Mouse (Mus musculus) forebrain, embryonic 12.5 days (tissue): ENCODE data around the gene Arfgap2. TPM values are rescaled to one million over a fixed set of nuclear protein-coding genes. Genes with fewer than 3 reads are reported as not detected.
A peak's percentile ranks its signal among the peaks of the same experiment; 100 is the strongest.

ENCODE experiments used
- ATAC-seq: fragments of 200-750 bp; cut with Nextera tagmentation; 2 replicates; pipeline ENCODE4 v1.8.0; 2017; ENCODE audit warnings: moderate TSS enrichment; ENCODE audit not compliant: low FRiP score
- H3K27ac ChIP-seq: fragments of 300-500 bp; sonication (generic); 2 replicates; pipeline ENCODE4 v1.5.1; 2016; ENCODE audit warnings: mild to moderate bottlenecking
- H3K27me3 ChIP-seq: fragments of 300-500 bp; sonication (generic); 2 replicates; pipeline ENCODE4 v1.6.1; 2016; ENCODE audit warnings: mild to moderate bottlenecking
- H3K36me3 ChIP-seq: fragments of 300-500 bp; sonication (generic); replicated peaks from 2 replicates; pipeline ENCODE4 v1.6.1; 2016; ENCODE audit warnings: mild to moderate bottlenecking
- H3K4me1 ChIP-seq: fragments of 300-500 bp; sonication (generic); 2 replicates; pipeline ENCODE4 v1.6.1; 2016
- H3K4me2 ChIP-seq: fragments of 300-500 bp; sonication (generic); 2 replicates; pipeline ENCODE4 v1.6.1; 2016; ENCODE audit warnings: mild to moderate bottlenecking, moderate library complexity
- H3K4me3 ChIP-seq: fragments of 300-500 bp; sonication (generic); replicated peaks from 2 replicates; pipeline ENCODE4 v1.5.1; 2016; ENCODE audit warnings: mild to moderate bottlenecking
- H3K9ac ChIP-seq: fragments of 300-500 bp; sonication (generic); 2 replicates; pipeline ENCODE4 v1.6.1; 2016; ENCODE audit warnings: mild to moderate bottlenecking
- H3K9me3 ChIP-seq: fragments of 300-500 bp; sonication (generic); 2 replicates; pipeline ENCODE4 v1.6.1; 2016
- WGBS: fragments of 180-500 bp; shearing (Covaris S2); methylation state at CpG from one replicate; pipeline ENCODE4 v1.1.7; 2016; 5-methylcytosine and 5-hydroxymethylcytosine counted together
- polyA plus RNA-seq: library from polyadenylated mRNA; unstranded; fragments of >200 nt; fragmentation: Nextera tagmentation; extraction: Ambion mirVana; gene quantifications from 2 replicates; pipeline ENCODE4 v1.2.1, GENCODE M21; 2016

The Arfgap2 gene
- polyA plus RNA-seq, 1 experiment from 2014 or later, result 93.2 TPM

DNA sequence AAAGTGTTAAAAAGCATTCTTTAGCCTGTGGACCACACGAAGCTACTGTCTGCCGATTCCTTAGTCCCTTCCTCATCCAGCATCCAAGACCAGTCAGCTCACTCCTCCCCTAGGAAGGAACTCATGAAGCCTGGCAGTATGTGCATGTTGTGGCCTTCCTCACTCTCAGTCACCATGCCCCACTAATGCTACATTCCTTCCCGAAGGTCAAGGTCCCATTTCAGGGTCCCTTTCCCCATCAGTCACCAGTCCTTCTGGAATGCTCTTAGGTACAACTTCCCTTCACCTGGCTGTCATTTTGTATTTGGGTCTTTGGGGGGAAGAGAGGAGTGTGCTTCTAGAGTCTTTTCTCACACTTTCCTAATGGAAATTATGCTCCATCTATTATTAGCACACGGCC lies 12.8 kb upstream of the Arfgap2 start:
- peaks cover 44% of the 10 kb centered on the region for H3K27me3 ChIP-seq
- ATAC-seq, result no peak
- no peak overlapping the region for H3K9ac ChIP-seq
- 76% methylated on average over 4 of the region's 4 CpGs for WGBS
- H3K4me2 ChIP-seq, result no peak overlapping the region
- peaks cover 22% of the 10 kb centered on the region for H3K4me1 ChIP-seq
- no peak overlapping the region for H3K4me3 ChIP-seq
- no peak overlapping the region for H3K27ac ChIP-seq
- no peaks in the 10 kb centered on the region for H3K9me3 ChIP-seq
- H3K36me3 ChIP-seq, result no peaks in the 10 kb centered on the region

DNA sequence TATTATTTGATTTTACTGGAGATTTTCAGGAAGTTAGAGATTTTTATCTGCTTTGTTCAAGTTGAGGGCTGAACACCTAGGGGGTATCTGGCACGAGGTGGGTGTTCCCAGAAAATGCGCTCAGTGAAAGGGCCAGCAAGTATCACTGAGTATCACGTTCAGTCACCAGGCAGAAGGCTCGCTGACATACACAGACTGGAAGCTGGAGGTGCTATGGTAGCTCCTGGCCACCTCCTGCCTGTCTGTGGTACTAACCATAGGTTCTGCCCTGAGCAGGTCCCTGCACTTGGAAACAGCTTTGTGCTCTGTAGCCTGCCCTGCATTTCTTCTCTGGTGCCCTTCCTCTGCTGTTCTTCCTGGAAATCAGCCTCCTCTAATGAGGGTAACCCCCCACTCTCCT lies 12.3 kb upstream of the Arfgap2 start:
- 64% methylated on average over 4 of the region's 4 CpGs for WGBS
- H3K27me3 ChIP-seq, result peaks cover 44% of the 10 kb centered on the region
- H3K4me2 ChIP-seq, result no peak overlapping the region
- H3K36me3 ChIP-seq, result no peaks in the 10 kb centered on the region
- H3K9ac ChIP-seq, result no peak overlapping the region
- no peak overlapping the region for H3K27ac ChIP-seq
- no peak for ATAC-seq
- no peaks in the 10 kb centered on the region for H3K9me3 ChIP-seq
- no peak overlapping the region for H3K4me3 ChIP-seq
- peaks cover 27% of the 10 kb centered on the region for H3K4me1 ChIP-seq

DNA sequence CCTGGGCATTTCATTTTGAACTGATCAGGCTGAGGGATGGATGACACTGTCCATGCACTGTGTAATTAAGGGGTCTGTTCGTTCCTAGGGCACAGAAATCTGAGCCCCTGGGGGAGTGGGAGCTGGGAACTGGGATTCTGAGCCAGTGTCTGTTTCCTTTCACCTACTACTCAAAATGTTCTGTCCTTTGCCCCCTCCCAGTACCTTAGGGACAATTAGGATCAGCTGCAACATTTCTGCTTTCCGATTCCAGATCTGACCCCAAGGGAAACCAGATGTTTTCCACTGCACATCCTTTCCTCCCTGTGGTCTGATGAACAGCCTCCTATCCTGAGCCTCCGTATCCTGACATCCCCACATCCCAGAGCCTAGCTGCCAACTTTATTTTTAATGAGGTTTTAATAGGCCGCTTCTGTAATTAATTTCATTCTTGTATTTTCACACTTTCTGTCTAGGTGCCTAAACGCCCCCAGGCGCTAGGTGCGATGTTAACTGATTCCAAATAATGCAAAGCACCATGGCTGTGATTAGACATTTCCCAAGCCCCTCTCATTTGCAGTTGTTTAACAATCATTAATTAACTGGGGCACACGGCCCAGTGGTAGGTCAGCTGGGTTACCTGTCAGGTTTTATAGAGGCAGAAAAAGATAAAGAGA lies 9.9 kb upstream of the Arfgap2 start:
- 23% methylated on average over 8 of the region's 8 CpGs for WGBS
- Histone ChIP-seq H3K9ac (no peak overlapping the region), H3K36me3 (no peaks in the 10 kb centered on the region), H3K27ac (no peak overlapping the region), H3K4me1 (peaks cover 37% of the 10 kb centered on the region), H3K4me2 (peak overlapping the region; percentile 95), H3K9me3 (no peaks in the 10 kb centered on the region), H3K4me3 (no peak overlapping the region), H3K27me3 (peaks cover 48% of the 10 kb centered on the region)
- ATAC-seq, result no peak

DNA sequence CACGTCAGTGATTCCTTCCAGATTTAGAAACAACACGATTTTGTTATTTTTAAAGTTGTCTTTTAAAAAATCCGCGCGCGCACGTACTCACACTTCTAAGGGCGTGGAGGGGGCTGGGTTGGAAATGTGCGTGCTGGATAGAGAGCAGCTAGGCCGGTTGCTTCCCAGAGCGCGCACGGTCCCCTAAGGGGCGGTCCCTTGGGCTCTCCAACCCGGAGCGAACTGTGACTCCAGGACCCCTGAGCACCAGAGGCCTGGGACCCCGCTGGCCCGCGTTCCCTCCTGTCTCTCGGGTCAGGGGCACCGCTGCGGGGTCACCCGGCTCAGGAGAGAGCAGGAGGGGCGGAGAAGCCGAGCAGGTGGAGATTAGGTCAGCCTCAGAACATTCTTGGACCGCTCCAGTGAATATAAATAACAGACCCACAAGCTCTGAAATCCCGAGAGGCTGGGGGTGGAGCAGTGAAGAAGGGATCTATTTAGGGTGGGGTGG lies 9.1 kb upstream of the Arfgap2 start, which contains the start of gene Pacsin3:
Gene Pacsin3 (plus strand): TSS at position 294 of the 490 bp plus-strand sequence.
- peak within 1 kb of the TSS; percentile 63 for H3K4me3 ChIP-seq
- peak within 1 kb of the TSS; percentile 70 for H3K9ac ChIP-seq
- WGBS, result under 1% methylated on average over 27 of the region's 27 CpGs
- H3K4me1 ChIP-seq, result peaks cover 37% of the 10 kb centered on the region
- peak within 1 kb of the TSS; percentile 61; the same call in 1 of the 2 replicates for H3K27ac ChIP-seq
- peak; percentile 36 for ATAC-seq
- no peaks in the 10 kb centered on the region for H3K9me3 ChIP-seq
- H3K36me3 ChIP-seq, result peaks cover 6% of the 10 kb centered on the region; the same call in 1 of the 2 replicates
- peaks cover 48% of the 10 kb centered on the region for H3K27me3 ChIP-seq
- peak within 1 kb of the TSS; percentile 95 for H3K4me2 ChIP-seq

DNA sequence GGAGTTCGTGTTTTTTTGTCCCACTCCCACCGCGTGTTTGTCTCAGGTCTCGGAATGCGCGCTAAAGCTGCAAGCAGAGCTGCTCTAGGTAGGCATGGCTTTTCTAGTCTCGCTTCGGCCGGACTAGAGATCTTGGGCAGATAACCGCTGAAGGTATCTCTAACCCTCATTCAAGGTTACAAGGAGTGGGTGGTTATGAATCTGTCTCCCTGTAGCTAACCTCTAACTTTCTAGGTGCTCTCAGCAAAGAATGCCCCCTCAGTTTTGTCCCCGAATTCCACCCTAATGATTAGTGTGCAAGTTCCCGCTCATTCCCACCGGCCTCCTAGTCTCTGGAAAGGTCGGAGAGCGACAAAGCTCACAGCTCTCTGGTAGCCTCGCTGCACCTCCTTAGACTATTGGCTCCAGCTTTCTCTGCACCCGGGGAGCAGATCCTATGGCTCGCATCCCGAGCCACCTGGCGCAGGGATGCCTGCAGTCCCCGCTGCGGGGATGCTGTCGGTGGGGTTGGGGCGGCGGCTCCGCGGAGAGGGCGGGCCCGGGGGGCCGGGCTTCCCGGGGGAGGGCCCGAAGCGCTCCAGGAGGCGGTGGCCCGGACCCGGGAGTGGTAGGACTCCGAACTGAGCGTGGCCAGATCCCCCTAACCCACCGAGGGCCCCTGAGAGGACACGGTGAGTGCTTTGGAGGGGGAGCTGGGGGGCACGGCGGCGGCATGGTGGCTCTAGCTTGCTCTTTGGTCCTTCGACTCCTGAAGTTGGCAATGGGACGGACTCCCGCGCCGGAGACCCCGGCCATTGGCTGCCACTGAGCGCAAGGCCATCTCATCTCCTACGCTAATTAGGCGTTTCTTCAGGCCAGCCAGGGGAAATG lies 8.3 kb upstream of the Arfgap2 start:
- ATAC-seq, result peak; percentile 72

DNA sequence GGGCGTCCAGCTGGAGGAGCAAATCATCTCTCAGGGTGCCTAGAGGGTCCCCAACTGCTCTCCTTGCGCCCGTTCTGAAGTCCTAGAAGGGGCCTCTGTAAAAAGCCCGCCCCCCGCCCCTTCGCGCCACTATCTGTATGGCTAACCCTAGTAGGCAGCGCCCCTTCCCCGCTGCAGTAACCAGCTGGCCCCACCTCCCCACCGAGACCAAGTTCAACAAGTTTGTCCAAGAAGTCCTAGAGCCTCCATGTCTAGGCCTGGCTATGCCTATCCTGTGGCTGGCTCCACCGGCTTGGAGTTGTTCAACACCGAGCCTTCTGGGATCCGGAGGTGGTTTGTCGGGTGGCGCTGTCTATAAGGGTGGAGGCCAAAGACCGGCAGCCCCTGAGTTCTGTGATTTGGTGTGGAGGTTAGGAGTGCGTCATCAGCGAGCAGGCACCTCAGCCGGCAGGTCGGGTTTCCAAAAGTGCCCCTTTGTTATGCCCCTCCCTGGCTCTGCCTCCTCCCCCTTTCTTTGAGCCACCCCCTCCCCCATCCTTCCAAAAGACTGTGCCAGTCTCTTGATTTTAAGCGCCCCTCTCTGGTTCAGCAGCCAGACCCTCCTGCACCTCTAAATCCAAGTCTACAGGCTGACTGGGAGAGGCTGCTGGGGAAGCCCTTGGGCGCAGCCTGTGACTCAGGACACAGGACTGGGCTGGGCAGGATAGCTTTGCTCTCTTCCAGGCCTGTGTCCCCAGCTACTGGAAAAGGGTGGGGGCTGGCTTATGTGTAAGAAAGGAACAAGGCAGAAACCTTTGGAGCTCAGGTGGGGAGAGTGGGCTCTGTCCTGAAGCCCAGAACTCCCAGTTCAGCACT lies 7.4 kb upstream of the Arfgap2 start:
- Histone ChIP-seq H3K4me2 (peak overlapping the region; percentile 95), H3K27ac (peak overlapping the region; percentile 61), H3K9me3 (no peaks in the 10 kb centered on the region), H3K36me3 (peaks cover 17% of the 10 kb centered on the region), H3K4me1 (peaks cover 37% of the 10 kb centered on the region), H3K4me3 (peak overlapping the region; percentile 63), H3K27me3 (peaks cover 40% of the 10 kb centered on the region), H3K9ac (peak overlapping the region; percentile 70)
- peak; percentile 50 for ATAC-seq
- WGBS, result under 1% methylated on average over 22 of the region's 22 CpGs

More for the DNA sequence above, 8.3 kb upstream of the Arfgap2 start:
- Histone ChIP-seq H3K9me3 (no peaks in the 10 kb centered on the region), H3K27me3 (peaks cover 48% of the 10 kb centered on the region), H3K36me3 (peaks cover 14% of the 10 kb centered on the region), H3K27ac (peak overlapping the region; percentile 61; the same call in 1 of the 2 replicates), H3K9ac (peak overlapping the region; percentile 70), H3K4me2 (peak overlapping the region; percentile 95), H3K4me3 (peak overlapping the region; percentile 63), H3K4me1 (peaks cover 37% of the 10 kb centered on the region)
- under 1% methylated on average over 52 of the region's 52 CpGs for WGBS

DNA sequence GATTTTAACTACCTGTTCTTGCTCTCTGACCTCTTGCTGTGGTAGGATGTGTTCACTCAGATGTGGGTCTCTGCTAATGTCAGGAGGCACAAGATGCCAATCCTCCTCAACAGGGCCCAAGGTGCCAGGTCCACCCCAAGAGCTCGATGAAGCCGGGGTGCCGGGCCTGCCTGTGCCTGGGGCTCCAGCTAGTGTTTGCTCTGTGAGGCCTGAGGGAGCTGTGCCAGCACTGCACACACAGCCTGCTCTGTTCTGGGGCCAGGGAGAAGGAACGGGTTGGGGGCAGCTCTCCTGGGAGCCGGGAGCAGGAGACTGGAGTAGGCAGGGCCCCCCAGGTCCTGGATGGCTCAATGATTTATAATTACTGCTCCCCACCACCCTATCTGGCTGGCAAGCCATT lies 6.7 kb upstream of the Arfgap2 start:
- peak overlapping the region; percentile 63 for H3K4me3 ChIP-seq
- H3K4me2 ChIP-seq, result peak overlapping the region; percentile 95
- no peak for ATAC-seq
- peaks cover 37% of the 10 kb centered on the region for H3K4me1 ChIP-seq
- 0 out of 2 replicates have a peak overlapping the region, but pooled peaks have one; percentile 61 for H3K27ac ChIP-seq
- no peaks in the 10 kb centered on the region for H3K9me3 ChIP-seq
- H3K9ac ChIP-seq, result peak overlapping the region; percentile 70; the same call in 1 of the 2 replicates
- peaks cover 24% of the 10 kb centered on the region for H3K36me3 ChIP-seq
- WGBS, result 67% methylated on average over 5 of the region's 5 CpGs
- peaks cover 36% of the 10 kb centered on the region for H3K27me3 ChIP-seq

DNA sequence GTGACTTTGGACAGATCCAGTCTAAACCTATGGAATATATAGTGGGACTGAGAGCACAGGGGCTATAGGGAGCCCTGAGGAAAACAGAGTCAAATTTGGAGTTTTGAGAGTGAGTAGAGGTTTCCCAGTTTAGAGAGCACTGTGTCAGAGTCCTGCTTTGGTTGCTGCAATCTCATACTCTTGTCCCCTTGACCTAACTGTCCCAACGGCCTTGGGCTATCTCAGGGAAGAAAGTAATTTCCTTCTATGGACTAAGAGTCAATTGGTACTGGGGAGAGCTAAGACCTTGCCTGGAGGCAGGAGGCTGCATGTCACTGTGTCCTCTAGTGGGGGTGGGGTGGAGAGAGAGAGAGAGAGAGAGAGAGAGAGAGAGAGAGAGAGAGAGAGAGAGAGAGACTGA lies 5.9 kb upstream of the Arfgap2 start:
- Histone ChIP-seq H3K9me3 (no peaks in the 10 kb centered on the region), H3K4me3 (no peak overlapping the region), H3K36me3 (peaks cover 26% of the 10 kb centered on the region), H3K4me2 (no peak overlapping the region), H3K27me3 (peaks cover 30% of the 10 kb centered on the region), H3K4me1 (peaks cover 37% of the 10 kb centered on the region), H3K9ac (no peak overlapping the region), H3K27ac (no peak overlapping the region)
- 70% methylated on average over 1 of the region's 1 CpGs for WGBS
- no peak for ATAC-seq

DNA sequence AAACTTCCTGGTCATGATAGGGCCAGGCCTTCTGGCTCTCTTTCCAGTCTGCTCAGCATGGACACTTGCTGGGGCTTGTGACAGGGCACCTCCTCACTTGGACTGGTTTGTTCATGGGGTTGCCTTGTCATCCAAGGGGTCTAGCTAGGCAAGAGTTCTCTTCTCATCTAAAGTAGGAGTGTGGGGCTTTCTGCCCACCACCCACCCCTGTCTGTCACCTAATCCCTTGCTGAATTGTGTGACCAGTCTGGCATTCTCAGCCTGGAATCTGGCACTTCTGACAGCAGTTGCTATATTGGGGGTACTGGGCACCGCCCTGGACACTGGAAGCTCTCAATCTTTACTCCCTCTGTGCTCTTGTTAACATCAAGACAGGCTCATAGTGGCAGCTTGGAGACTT lies 5.3 kb upstream of the Arfgap2 start:
- peaks cover 42% of the 10 kb centered on the region for H3K4me1 ChIP-seq
- 91% methylated on average over 1 of the region's 1 CpGs for WGBS

DNA sequence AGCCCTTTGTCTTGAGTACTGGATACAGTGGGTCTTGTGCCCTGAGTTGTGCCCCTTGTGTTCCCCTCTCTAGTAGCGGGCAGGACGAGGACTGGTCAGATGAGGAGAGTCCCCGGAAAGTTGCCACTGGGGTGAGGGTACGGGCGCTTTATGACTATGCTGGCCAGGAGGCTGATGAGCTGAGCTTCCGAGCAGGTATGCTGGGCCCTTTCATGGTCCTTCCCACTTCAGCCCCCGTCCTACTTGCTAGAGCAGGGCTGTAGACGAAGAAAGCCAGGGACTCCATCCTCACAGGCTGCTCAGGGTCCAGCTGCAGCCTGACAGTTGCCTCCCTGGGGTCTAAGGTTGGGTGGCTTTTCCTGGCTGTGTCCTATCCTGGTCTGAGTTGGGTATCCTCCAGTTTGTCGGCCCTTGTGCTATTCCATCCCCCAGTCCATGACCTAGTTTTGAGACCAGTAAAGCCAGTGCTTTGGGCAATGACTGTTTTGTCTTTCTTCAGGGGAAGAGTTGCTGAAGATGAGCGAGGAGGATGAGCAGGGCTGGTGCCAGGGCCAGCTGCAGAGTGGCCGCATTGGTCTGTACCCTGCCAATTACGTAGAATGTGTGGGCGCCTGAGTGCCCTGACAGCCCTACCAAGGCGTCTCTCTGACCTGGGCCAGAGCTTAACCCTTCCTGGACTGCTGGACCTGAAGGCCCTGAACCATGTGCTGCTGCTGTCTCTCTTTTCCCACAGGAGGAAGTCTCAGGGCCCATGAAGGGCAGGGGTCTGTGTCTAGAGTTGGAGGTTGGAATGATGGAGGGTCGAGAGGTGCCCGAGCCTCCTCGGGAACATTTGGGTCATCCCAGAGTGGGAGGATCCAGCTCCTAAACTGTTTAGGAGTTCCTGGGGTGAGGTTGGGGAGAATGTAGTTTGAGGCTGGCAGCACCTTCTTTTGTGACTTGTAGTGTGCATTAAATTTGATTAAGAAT lies 798 bp upstream of the Arfgap2 start:
- peak overlapping the region; percentile 82 for H3K4me3 ChIP-seq
- no peaks in the 10 kb centered on the region for H3K9me3 ChIP-seq
- ATAC-seq, result peak; percentile 2; the same call in 1 of the 2 replicates
- H3K36me3 ChIP-seq, result peaks cover 50% of the 10 kb centered on the region
- peaks cover 19% of the 10 kb centered on the region for H3K4me1 ChIP-seq
- peak overlapping the region; percentile 91 for H3K27ac ChIP-seq
- H3K27me3 ChIP-seq, result no peaks in the 10 kb centered on the region
- 88% methylated on average over 17 of the region's 17 CpGs for WGBS
- H3K4me2 ChIP-seq, result peak overlapping the region; percentile 61
- H3K9ac ChIP-seq, result peak overlapping the region; percentile 85; the same call in 1 of the 2 replicates

More for the DNA sequence above, 5.3 kb upstream of the Arfgap2 start:
- Histone ChIP-seq H3K27ac (no peak overlapping the region), H3K36me3 (peaks cover 26% of the 10 kb centered on the region), H3K4me2 (no peak overlapping the region), H3K9ac (no peak overlapping the region), H3K9me3 (no peaks in the 10 kb centered on the region), H3K4me3 (no peak overlapping the region), H3K27me3 (peaks cover 23% of the 10 kb centered on the region)
- no peak for ATAC-seq

DNA sequence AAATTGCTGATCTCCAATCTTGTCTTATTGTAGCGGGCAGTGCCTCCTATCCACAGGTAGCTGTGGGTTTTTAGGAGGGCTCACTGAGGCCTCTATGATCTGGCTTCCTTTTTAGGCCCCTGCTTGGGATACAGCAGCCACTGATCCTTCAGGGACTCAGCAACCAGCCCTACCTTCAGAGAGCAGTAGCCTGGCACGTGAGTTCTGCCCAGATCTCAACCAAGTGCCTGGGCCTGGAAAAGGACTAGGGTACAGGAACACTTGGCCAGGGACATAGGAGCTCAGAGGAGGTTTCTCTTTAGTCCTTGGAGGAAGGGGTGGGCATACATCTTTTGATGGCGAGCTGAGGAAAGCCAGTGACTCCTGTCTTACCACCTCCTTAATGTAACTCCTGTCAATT lies 3.3 kb downstream of the Arfgap2 start:
- ATAC-seq, result no peak
- no peak overlapping the region for H3K4me3 ChIP-seq
- no peak overlapping the region for H3K4me2 ChIP-seq
- peaks cover 19% of the 10 kb centered on the region for H3K4me1 ChIP-seq
- H3K27ac ChIP-seq, result no peak overlapping the region
- no peaks in the 10 kb centered on the region for H3K9me3 ChIP-seq
- peaks cover 61% of the 10 kb centered on the region for H3K36me3 ChIP-seq
- no peaks in the 10 kb centered on the region for H3K27me3 ChIP-seq
- H3K9ac ChIP-seq, result no peak overlapping the region
- WGBS, result 90% methylated on average over 3 of the region's 3 CpGs
